Mouse (Mus musculus) small intestine, adult 2 months (tissue): ENCODE results near the gene Morn1.

Source experiments
- CTCF ChIP-seq: fragments of 200-500 bp; IDR thresholded peaks from 2 replicates; pipeline ENCODE4 v1.5.1; 2012; ENCODE audit warnings: low read depth, mild to moderate bottlenecking, control low read depth, inconsistent platforms, low read length, moderate library complexity, mixed read lengths; ENCODE audit not compliant: insufficient replicate concordance, insufficient read length; ENCODE audit errors: extremely low read depth
- POLR2A ChIP-seq: fragments of 200-500 bp; IDR thresholded peaks from 2 replicates; pipeline ENCODE4 v1.6.1; 2012; ENCODE audit warnings: low read depth, mild to moderate bottlenecking, control low read depth, inconsistent platforms, low read length, moderate library complexity

DNA sequence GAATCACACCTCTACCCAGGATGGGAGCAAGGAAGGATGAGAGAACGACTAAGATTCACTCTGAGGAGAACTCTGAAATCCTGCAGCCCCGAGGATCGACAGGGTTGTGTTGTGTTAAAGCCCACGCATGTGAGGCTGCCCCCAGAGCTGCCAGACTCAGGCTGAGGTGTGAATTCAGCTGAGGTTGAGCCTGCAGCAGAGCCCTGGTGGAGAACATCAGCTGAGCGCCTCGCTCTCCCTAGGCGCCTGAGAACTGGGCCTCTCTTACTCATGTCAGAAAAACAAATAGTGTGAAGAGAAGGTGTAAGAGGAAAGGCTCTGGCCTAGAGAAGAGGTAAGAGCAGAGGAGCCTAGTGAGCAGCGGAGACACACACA is 72.2 kb downstream of the Morn1 start:
- TF ChIP-seq CTCF: no peak
- TF ChIP-seq POLR2A: no peak
